Mouse (Mus musculus) central nervous system, embryonic 11.5 days (tissue): ENCODE results near the gene Prl2c3. TPM values are rescaled to one million over a fixed set of nuclear protein-coding genes. Genes with fewer than 3 reads are reported as not detected.

Experiments
- polyA plus RNA-seq: library from polyadenylated mRNA; depleted of rRNA; stranded (reverse); fragments of >200 nt; gene quantifications from 2 replicates; pipeline ENCODE4 v1.2.3, GENCODE M21; 2012; rRNA removed

Prl2c3 gene
- polyA plus RNA-seq: not detected in 2 replicates

DNA sequence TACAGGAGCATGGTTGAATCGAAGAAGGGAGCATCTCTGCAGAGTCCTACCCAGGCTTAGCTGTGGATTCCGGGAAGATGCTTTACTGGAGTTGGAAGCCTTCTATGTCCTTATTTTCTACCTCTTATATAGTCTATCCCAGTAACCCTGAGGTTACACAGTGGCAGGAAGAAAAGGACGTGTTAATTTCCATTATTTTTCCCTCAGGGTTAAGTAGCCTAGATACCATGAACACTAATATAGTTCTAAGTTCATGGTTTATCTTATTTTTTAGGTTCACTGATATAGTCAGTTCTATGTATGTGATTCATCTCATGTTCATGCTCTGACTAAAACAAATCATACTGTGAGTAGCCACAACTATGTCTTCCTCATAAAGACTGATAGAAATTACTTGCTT lies at the start of gene Prl2c3:
Gene Prl2c3, minus strand, starts transcription at position 101 of the 400 bp plus-strand sequence.

Other genes with a start within 250 kb of the Prl2c3 start
- gene Ero1lb, start 234.2 kb downstream of the Prl2c3 start, polyA plus RNA-seq: 3.4 and 3.8 TPM in 2 replicates
- gene Prl2c2, start 205.3 kb upstream of the Prl2c3 start, polyA plus RNA-seq: not detected in 2 replicates